27 mouse cellular contexts compared by ENCODE assay signal in genomic region chr5:139816445-139816844, GRCm38 (mm10). TPM values are rescaled to one million over a fixed set of nuclear protein-coding genes. Genes with fewer than 3 reads are reported as not detected.
"Had no signal": no experiment of that assay in that cellular context is flagged by ENCODE, and none has a peak within 500 bp of the region (broad histone marks: within the 10 kb centered on the region; RNA-seq: fewer than 3 reads in every experiment).

No protein-coding gene starts in this region.

- H3K9me3 ChIP-seq: intestine, embryonic 15.5 days; limb, embryonic 10.5 days; limb, embryonic 13.5 days; midbrain, embryonic 12.5 days; midbrain, embryonic 15.5 days; neural tube, embryonic 12.5 days; neural tube, embryonic 15.5 days; stomach, embryonic 15.5 days had no signal

- DNase-seq: kidney, adult 18-20 months; kidney, adult 9 months; kidney, postnatal 25 days; layer of hippocampus, adult 9-11 months; right cerebral cortex, adult 18-20 months; right cerebral cortex, postnatal 14 days; right cerebral cortex, postnatal 4 days; thymus, postnatal 25 days had no signal

- ATAC-seq: intestine, embryonic 15.5 days; midbrain, embryonic 15.5 days had no signal

- H3K36me3 ChIP-seq: intestine, embryonic 15.5 days; limb, embryonic 10.5 days; midbrain, embryonic 15.5 days; neural tube, embryonic 12.5 days; stomach, embryonic 15.5 days had no signal

- H3K4me2 ChIP-seq: intestine, embryonic 15.5 days; limb, embryonic 13.5 days; lung, embryonic 14.5 days; midbrain, embryonic 12.5 days; midbrain, embryonic 15.5 days; neural tube, embryonic 12.5 days; neural tube, embryonic 15.5 days; stomach, embryonic 15.5 days had no signal

- H3K4me3 ChIP-seq: intestine, embryonic 15.5 days; layer of hippocampus, adult 2 months; limb, embryonic 10.5 days; limb, embryonic 13.5 days; midbrain, embryonic 12.5 days; midbrain, embryonic 15.5 days; neural tube, embryonic 12.5 days; neural tube, embryonic 15.5 days; stomach, embryonic 15.5 days had no signal

- H3K4me1 ChIP-seq: midbrain, embryonic 12.5 days; midbrain, embryonic 15.5 days; neural tube, embryonic 15.5 days had no signal

- H3K27ac ChIP-seq: intestine, embryonic 15.5 days; layer of hippocampus, adult 2 months; limb, embryonic 10.5 days; limb, embryonic 13.5 days; macrophage; midbrain, embryonic 12.5 days; midbrain, embryonic 15.5 days; neural tube, embryonic 12.5 days; neural tube, embryonic 15.5 days; stomach, embryonic 15.5 days had no signal

- H3K9ac ChIP-seq: intestine, embryonic 15.5 days; limb, embryonic 13.5 days; lung, embryonic 14.5 days; midbrain, embryonic 12.5 days; midbrain, embryonic 15.5 days; neural tube, embryonic 12.5 days; neural tube, embryonic 15.5 days; stomach, embryonic 15.5 days had no signal

RNA-seq across cellular contexts. Expression of gene Tmem184a, which starts 3.3 kb away (rescaled TPM):
- total RNA-seq: megakaryocyte, adult 5-6 weeks had no signal
- polyA plus RNA-seq: macrophage had no signal

RNA-seq across cellular contexts. Expression of gene Gm26938, which starts 9.8 kb away (rescaled TPM):
- total RNA-seq: layer of hippocampus, adult 2 months; layer of hippocampus, postnatal 25 days; left cerebral cortex, adult 18-20 months; left cerebral cortex, postnatal 25 days; liver, adult 2 months had no signal
- polyA plus RNA-seq: large intestine, adult 2 months; limb, embryonic 10.5 days; limb, embryonic 13.5 days; liver, adult 2 months; lung, embryonic 14.5 days; lung, postnatal 0 days; macrophage; midbrain, embryonic 12.5 days; midbrain, embryonic 15.5 days; neural tube, embryonic 12.5 days; neural tube, embryonic 15.5 days; stomach, embryonic 15.5 days; thymus, postnatal 0 days had no signal
